Comparison of ENCODE assay signal across 13 mouse cellular contexts in genomic region chr5:150996586-150996985, GRCm38 (mm10). TPM values are rescaled to one million over a fixed set of nuclear protein-coding genes. Genes with fewer than 3 reads are reported as not detected.
DNase-seq lines count a peak whose midpoint lies in the region; ATAC-seq and TF ChIP-seq lines count a peak whose summit lies in the region.
"Had no signal": no experiment of that assay in that cellular context is flagged by ENCODE, and none has a peak within 500 bp of the region (broad histone marks: within the 10 kb centered on the region; RNA-seq: fewer than 3 reads in every experiment).

No protein-coding gene starts in this region.

- no peak overlapping the region for H3K9ac ChIP-seq in liver, embryonic 14.5 days (replicated peaks)

- no peaks in the 10 kb centered on the region for H3K36me3 ChIP-seq in liver, embryonic 14.5 days (replicated peaks; ENCODE audit: control insufficient read depth, insufficient read depth, low read depth)

- TF ChIP-seq CTCF in liver, embryonic 14.5 days (IDR thresholded peaks at IDR 0.05; ENCODE audit: low read depth) = no peak

- H3K4me3 ChIP-seq in liver, embryonic 14.5 days (ENCODE audit: insufficient read depth in 1 of 2, low read depth in 2 of 2, low read length in 2 of 2) = no peak overlapping the region

- 0 out of 2 replicates have a peak, but pooled peaks have one; percentile 13 for ATAC-seq in liver, embryonic 14.5 days (ENCODE audit: insufficient read depth)

- H3K27ac ChIP-seq in liver, embryonic 14.5 days = no peak overlapping the region

- no peak overlapping the region for H3K4me2 ChIP-seq in liver, embryonic 14.5 days (ENCODE audit: low read depth)

- H3K9me3 ChIP-seq in liver, embryonic 14.5 days (ENCODE audit: control insufficient read depth, low read length) = no peaks in the 10 kb centered on the region

- DNase-seq in liver, embryonic 14.5 days (ENCODE audit: low read depth in 3 of 3, low spot score in 3 of 3) = no peak
- DNase-seq in liver (no peak), NIH3T3 (ENCODE audit: low read depth) (peak; percentile 45)
- DNase-seq in adrenal gland, postnatal 25 days = peak; percentile 11
- peak; percentile 5 for DNase-seq in mesoderm, embryonic 11.5 days (ENCODE audit: low read depth, low spot score)
- DNase-seq in cerebellum, adult 18-20 months = no peak
- DNase-seq in kidney, adult 9 months = no peak
- DNase-seq: heart, adult 18-20 months; kidney, adult 8-10 months; lung, postnatal 10 days had no signal

- no peak for TF ChIP-seq EP300 in liver, embryonic 14.5 days (IDR thresholded peaks at IDR 0.05; ENCODE audit: low read depth)

- H3K4me1 ChIP-seq in liver, embryonic 14.5 days (replicated peaks; ENCODE audit: control insufficient read depth in 2 of 2, insufficient read depth in 2 of 2, low read length in 1 of 2) = no peaks in the 10 kb centered on the region

- no peaks in the 10 kb centered on the region for H3K27me3 ChIP-seq in liver, embryonic 14.5 days (ENCODE audit: control insufficient read depth, insufficient read depth, low read length)

- WGBS in liver, embryonic 14.5 days (ENCODE audit: insufficient replicate concordance) = 53% methylated on average over 2 of the region's 2 CpGs

RNA-seq across cellular contexts. Expression of gene Kl, which starts 44.2 kb away (rescaled TPM):
- 0.02 TPM in 1 of 2 replicates, not detected in the other for polyA plus RNA-seq in liver, embryonic 14.5 days (2012; rRNA removed)
- polyA plus RNA-seq in liver, embryonic 14.5 days (2014; fragmentation: Nextera tagmentation; extraction: Ambion mirVana) = 0.03 and 0.09 TPM in 2 replicates
- 0.12 TPM in 1 of 2 replicates, not detected in the other for total RNA-seq in adrenal gland, postnatal 25 days (2021)
- total RNA-seq: hematopoietic stem cell, adult 5-6 weeks; liver, adult 2 months; neutrophil, adult 5-6 weeks had no signal
- polyA plus RNA-seq: liver, adult 2 months had no signal

Comparison
In these comparisons a context has a peak if more than half of its experiments do, and no peak if none do; other contexts are left out.
1. DNase-seq: peak in NIH3T3 (single experiment), adrenal gland, postnatal 25 days (single experiment) and mesoderm, embryonic 11.5 days (single experiment); none in liver, embryonic 14.5 days (0 of 3), liver (single experiment), cerebellum, adult 18-20 months (0 of 2) and kidney, adult 9 months (single experiment).